16 mouse cellular contexts compared by ENCODE assay signal in genomic region chr4:97635757-97636292, GRCm38 (mm10).
A peak's percentile ranks its signal among the peaks of the same experiment; 100 is the strongest.
DNase-seq lines count a peak whose midpoint lies in the region; ATAC-seq and TF ChIP-seq lines count a peak whose summit lies in the region.
"Had no signal": no experiment of that assay in that cellular context is flagged by ENCODE, and none has a peak within 500 bp of the region (broad histone marks: within the 10 kb centered on the region; RNA-seq: fewer than 3 reads in every experiment).

No protein-coding gene starts in this region.

- TF ChIP-seq CTCF in midbrain, postnatal 0 days (IDR thresholded peaks at IDR 0.05), result no peak

- 0 out of 2 replicates have a peak overlapping the region, but pooled peaks have one; percentile 3 for H3K27ac ChIP-seq in midbrain, embryonic 10.5 days (replicated peaks)
- no peak overlapping the region for H3K27ac ChIP-seq in midbrain, postnatal 0 days (ENCODE audit: low read depth, low read length)
- H3K27ac ChIP-seq in forebrain, embryonic 16.5 days (ENCODE audit: low read length), result peak overlapping the region; percentile 58
- H3K27ac ChIP-seq in limb, embryonic 10.5 days, result peak overlapping the region; percentile 79
- H3K27ac ChIP-seq in neural tube, embryonic 14.5 days (ENCODE audit: low read depth, low read length), result peak overlapping the region; percentile 23; the same call in 1 of the 2 replicates
- H3K27ac ChIP-seq: stomach, embryonic 15.5 days had no signal

- no peak overlapping the region for H3K4me2 ChIP-seq in midbrain, postnatal 0 days (ENCODE audit: low read depth, low read length, poor library complexity, severe bottlenecking)
- no peak overlapping the region for H3K4me2 ChIP-seq in forebrain, embryonic 16.5 days (ENCODE audit: low read length)
- H3K4me2 ChIP-seq in neural tube, embryonic 14.5 days (ENCODE audit: low read depth, low read length), result no peak overlapping the region
- H3K4me2 ChIP-seq: stomach, embryonic 15.5 days had no signal

- H3K4me3 ChIP-seq in midbrain, embryonic 10.5 days, result no peak overlapping the region
- H3K4me3 ChIP-seq in midbrain, postnatal 0 days (ENCODE audit: low read depth, low read length), result no peak overlapping the region
- no peak overlapping the region for H3K4me3 ChIP-seq in forebrain, embryonic 16.5 days (replicated peaks; ENCODE audit: low read length)
- no peak overlapping the region for H3K4me3 ChIP-seq in limb, embryonic 10.5 days
- no peak overlapping the region for H3K4me3 ChIP-seq in neural tube, embryonic 14.5 days (ENCODE audit: low read depth, low read length)
- H3K4me3 ChIP-seq: stomach, embryonic 15.5 days had no signal

- ATAC-seq in midbrain, postnatal 0 days (ENCODE audit: low FRiP score), result no peak
- ATAC-seq in forebrain, embryonic 16.5 days, result peak; percentile 51; the same call in 1 of the 2 replicates
- ATAC-seq in neural tube, embryonic 14.5 days (ENCODE audit: low read depth), result peak; percentile 28; the same call in 1 of the 2 replicates
- ATAC-seq: Patski had no signal

- no peak for DNase-seq in midbrain, embryonic 10.5 days (ENCODE audit: low spot score)
- DNase-seq in midbrain, postnatal 0 days (ENCODE audit: low spot score), result no peak
- DNase-seq in limb, embryonic 10.5 days (ENCODE audit: low spot score), result no peak
- no peak for DNase-seq in left cerebral cortex, postnatal 4 days
- DNase-seq in natural killer cell, adult 2 months (ENCODE audit: low spot score in 2 of 2), result no peak
- no peak for DNase-seq in cerebellum, adult 8-10 months
- DNase-seq: adrenal gland, adult 2 months; cerebellum, postnatal 14 days; kidney, postnatal 25 days; liver, postnatal 0 days; lung, postnatal 4 days; thymus, postnatal 25 days had no signal

- H3K36me3 ChIP-seq in midbrain, embryonic 10.5 days, result no peaks in the 10 kb centered on the region
- no peaks in the 10 kb centered on the region for H3K36me3 ChIP-seq in midbrain, postnatal 0 days (ENCODE audit: insufficient read depth, low read length)
- H3K36me3 ChIP-seq in forebrain, embryonic 16.5 days (ENCODE audit: control insufficient read depth, insufficient read depth), result no peaks in the 10 kb centered on the region
- H3K36me3 ChIP-seq in limb, embryonic 10.5 days, result no peaks in the 10 kb centered on the region
- H3K36me3 ChIP-seq in neural tube, embryonic 14.5 days (ENCODE audit: control insufficient read depth, insufficient read depth, low read length), result no peaks in the 10 kb centered on the region
- H3K36me3 ChIP-seq: stomach, embryonic 15.5 days had no signal

- 0 out of 2 replicates have a peak, but pooled peaks cover 3% of the 10 kb centered on the region for H3K27me3 ChIP-seq in midbrain, embryonic 10.5 days (ENCODE audit: low read depth, poor library complexity, severe bottlenecking)
- H3K27me3 ChIP-seq in midbrain, postnatal 0 days (ENCODE audit: insufficient read depth, low read length), result no peaks in the 10 kb centered on the region
- H3K27me3 ChIP-seq in forebrain, embryonic 16.5 days (replicated peaks; ENCODE audit: control insufficient read depth, insufficient read depth, low read length), result no peaks in the 10 kb centered on the region
- H3K27me3 ChIP-seq in limb, embryonic 10.5 days (ENCODE audit: low read depth, poor library complexity, severe bottlenecking), result no peaks in the 10 kb centered on the region
- no peaks in the 10 kb centered on the region for H3K27me3 ChIP-seq in neural tube, embryonic 14.5 days (ENCODE audit: control insufficient read depth, insufficient read depth, low read length)
- H3K27me3 ChIP-seq: Patski; stomach, embryonic 15.5 days had no signal

- H3K9ac ChIP-seq in midbrain, postnatal 0 days (replicated peaks; ENCODE audit: low read length, poor library complexity, severe bottlenecking), result no peak overlapping the region
- no peak overlapping the region for H3K9ac ChIP-seq in forebrain, embryonic 16.5 days (replicated peaks; ENCODE audit: low read depth, low read length)
- no peak overlapping the region for H3K9ac ChIP-seq in neural tube, embryonic 14.5 days (replicated peaks; ENCODE audit: low read depth, low read length)
- H3K9ac ChIP-seq: liver, postnatal 0 days; stomach, embryonic 15.5 days had no signal

- intact Hi-C loops in left cerebral cortex, postnatal 4 days (cut with DNase I), result no loop called here

- no peaks in the 10 kb centered on the region for H3K9me3 ChIP-seq in midbrain, embryonic 10.5 days (replicated peaks)
- H3K9me3 ChIP-seq in midbrain, postnatal 0 days (ENCODE audit: low read length), result no peaks in the 10 kb centered on the region
- no peaks in the 10 kb centered on the region for H3K9me3 ChIP-seq in forebrain, embryonic 16.5 days (ENCODE audit: control insufficient read depth, low read length)
- no peaks in the 10 kb centered on the region for H3K9me3 ChIP-seq in limb, embryonic 10.5 days (replicated peaks)
- no peaks in the 10 kb centered on the region for H3K9me3 ChIP-seq in neural tube, embryonic 14.5 days (ENCODE audit: control insufficient read depth, low read length)
- H3K9me3 ChIP-seq: stomach, embryonic 15.5 days had no signal

- peaks cover 12% of the 10 kb centered on the region for H3K4me1 ChIP-seq in midbrain, embryonic 10.5 days
- no peaks in the 10 kb centered on the region for H3K4me1 ChIP-seq in midbrain, postnatal 0 days (ENCODE audit: insufficient read depth, low read length)
- H3K4me1 ChIP-seq in forebrain, embryonic 16.5 days (replicated peaks; ENCODE audit: control insufficient read depth, insufficient read depth, low read length), result peaks cover 12% of the 10 kb centered on the region
- H3K4me1 ChIP-seq in limb, embryonic 10.5 days, result peaks cover 41% of the 10 kb centered on the region
- no peaks in the 10 kb centered on the region for H3K4me1 ChIP-seq in neural tube, embryonic 14.5 days (ENCODE audit: control insufficient read depth, insufficient read depth, low read length)
- H3K4me1 ChIP-seq: stomach, embryonic 15.5 days had no signal

- 75% methylated on average over 1 of the region's 1 CpGs for WGBS in midbrain, embryonic 10.5 days
- 47% methylated on average over 1 of the region's 1 CpGs for WGBS in midbrain, postnatal 0 days
- WGBS in forebrain, embryonic 16.5 days, result 33% methylated on average over 1 of the region's 1 CpGs
- WGBS in limb, embryonic 10.5 days, result 59% methylated on average over 1 of the region's 1 CpGs
- 33% methylated on average over 1 of the region's 1 CpGs for WGBS in neural tube, embryonic 14.5 days
